Mouse (Mus musculus): Measurements from ENCODE around the gene Gm44965.

DNA sequence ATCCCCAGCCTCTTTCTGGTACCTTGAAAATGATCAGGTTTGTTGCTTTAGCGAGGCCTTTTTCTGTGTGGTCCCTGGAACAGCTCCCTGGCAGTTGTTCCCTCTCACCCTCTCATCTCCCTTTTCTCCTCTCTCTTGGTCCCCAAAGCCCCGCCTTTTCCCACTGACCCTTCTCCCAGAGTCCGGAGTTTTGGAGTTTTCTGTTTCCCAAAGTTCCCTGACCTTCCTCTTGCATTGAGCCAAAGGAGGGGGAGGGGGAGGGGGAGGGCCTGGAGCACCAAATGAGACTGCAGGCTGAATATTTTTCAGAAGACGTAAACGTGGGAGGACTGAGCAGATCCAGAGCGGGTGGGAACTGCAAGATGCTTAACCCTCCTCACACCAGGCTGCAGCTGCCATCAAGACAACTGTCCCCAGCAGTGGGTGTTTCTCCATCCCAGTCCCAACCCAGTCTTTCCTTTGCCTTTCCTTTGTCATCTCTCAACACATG is 21.1 kb upstream of the Gm44965 start, which contains the start of gene Rarres2:
- no peak for TF ChIP-seq POLR2AphosphoS2 (IDR thresholded peaks at IDR 0.05; ENCODE audit: insufficient read length, low read depth)
- TF ChIP-seq POLR2A (IDR thresholded peaks at IDR 0.05; ENCODE audit: insufficient read length, low read depth) = no peak
- TF ChIP-seq TCF12 (IDR thresholded peaks at IDR 0.05; ENCODE audit: insufficient read depth, poor library complexity, severe bottlenecking) = no peak
- TF ChIP-seq MYOD1 (IDR thresholded peaks at IDR 0.05; ENCODE audit: control insufficient read depth in 1 of 3, insufficient read length in 2 of 3, low read depth in 2 of 3) = no peak
- TF ChIP-seq USF1 (IDR thresholded peaks at IDR 0.05; ENCODE audit: low read depth) = no peak
- no peak for TF ChIP-seq E2F4 (IDR thresholded peaks at IDR 0.05; ENCODE audit: insufficient read depth)
- no peak for TF ChIP-seq MYOG (IDR thresholded peaks at IDR 0.05; ENCODE audit: control insufficient read depth in 1 of 3, insufficient read depth in 1 of 3, insufficient read length in 2 of 3, low read depth in 2 of 3)
- no peak for TF ChIP-seq MAX (IDR thresholded peaks at IDR 0.05; ENCODE audit: low read depth)
- TF ChIP-seq TCF3 (IDR thresholded peaks at IDR 0.05; ENCODE audit: insufficient read length, low read depth) = no peak

Measured in myocyte (in vitro differentiated cells).